ENCODE assay signal across 20 mouse cellular contexts in genomic region chr11:44731763-44732162, GRCm38 (mm10).
"Had no signal": no experiment of that assay in that cellular context is flagged by ENCODE, and none has a peak within 500 bp of the region (broad histone marks: within the 10 kb centered on the region; RNA-seq: fewer than 3 reads in every experiment).

No protein-coding gene starts in this region.

- H3K27ac ChIP-seq: liver, embryonic 12.5 days; liver, embryonic 14.5 days; midbrain, embryonic 10.5 days; midbrain, embryonic 13.5 days; neural tube, embryonic 13.5 days; neural tube, embryonic 15.5 days; stomach, embryonic 15.5 days; stomach, postnatal 0 days had no signal

- H3K9ac ChIP-seq: liver, embryonic 12.5 days; liver, embryonic 14.5 days; lung, embryonic 14.5 days; midbrain, embryonic 13.5 days; neural tube, embryonic 13.5 days; neural tube, embryonic 15.5 days; stomach, embryonic 15.5 days had no signal

- H3K36me3 ChIP-seq: liver, embryonic 12.5 days; midbrain, embryonic 10.5 days; midbrain, embryonic 13.5 days; neural tube, embryonic 13.5 days; neural tube, embryonic 15.5 days; stomach, embryonic 15.5 days had no signal

- H3K4me3 ChIP-seq: liver, embryonic 12.5 days; midbrain, embryonic 10.5 days; midbrain, embryonic 13.5 days; myocyte; neural tube, embryonic 13.5 days; neural tube, embryonic 15.5 days; stomach, embryonic 15.5 days had no signal

- H3K9me3 ChIP-seq: liver, embryonic 12.5 days; midbrain, embryonic 10.5 days; midbrain, embryonic 13.5 days; neural tube, embryonic 13.5 days; neural tube, embryonic 15.5 days; stomach, embryonic 15.5 days had no signal

- H3K4me1 ChIP-seq: liver, embryonic 12.5 days; midbrain, embryonic 13.5 days; stomach, embryonic 15.5 days had no signal

- H3K4me2 ChIP-seq: liver, embryonic 12.5 days; lung, embryonic 14.5 days; midbrain, embryonic 13.5 days; neural tube, embryonic 13.5 days; neural tube, embryonic 15.5 days; stomach, embryonic 15.5 days had no signal

- ATAC-seq: liver, embryonic 12.5 days; midbrain, embryonic 13.5 days; midbrain, embryonic 16.5 days had no signal

- DNase-seq: lung, adult 18-20 months; lung, embryonic 14.5 days; lung, postnatal 10 days; lung, postnatal 4 days; right cerebral cortex, adult 18-20 months; right cerebral cortex, postnatal 25 days; right cerebral cortex, postnatal 4 days; spleen, adult 18-20 months; thymus, postnatal 14 days; thymus, postnatal 36 days had no signal

- H3K27me3 ChIP-seq: liver, embryonic 12.5 days; midbrain, embryonic 13.5 days; neural tube, embryonic 13.5 days; neural tube, embryonic 15.5 days; stomach, embryonic 15.5 days had no signal
